Comparison of ENCODE assay signal across 13 mouse cellular contexts in genomic region chr9:106351178-106351577, GRCm38 (mm10). TPM values are rescaled to one million over a fixed set of nuclear protein-coding genes. Genes with fewer than 3 reads are reported as not detected.
DNase-seq lines count a peak whose midpoint lies in the region; ATAC-seq and TF ChIP-seq lines count a peak whose summit lies in the region.
"Had no signal": no experiment of that assay in that cellular context is flagged by ENCODE, and none has a peak within 500 bp of the region (broad histone marks: within the 10 kb centered on the region; RNA-seq: fewer than 3 reads in every experiment).

No protein-coding gene starts in this region.

- peaks cover 0 to 10% of the 10 kb centered on the region in 2 experiments; a peak in 1 of 4 replicates for H3K4me1 ChIP-seq in liver, embryonic 14.5 days (replicated peaks; ENCODE audit: control insufficient read depth in 2 of 2, insufficient read depth in 2 of 2, low read length in 1 of 2)
- H3K4me1 ChIP-seq in liver, embryonic 11.5 days (replicated peaks; ENCODE audit: control insufficient read depth, insufficient read depth, low read length), result peaks cover 23% of the 10 kb centered on the region
- H3K4me1 ChIP-seq in ES-E14 (ENCODE audit: control insufficient read depth in 2 of 2, insufficient read depth in 2 of 2, low read length in 2 of 2, poor library complexity in 1 of 2), result peaks cover 0 to 7% of the 10 kb centered on the region in 2 experiments; a peak in 2 of 4 replicates
- peaks cover 95% of the 10 kb centered on the region for H3K4me1 ChIP-seq in limb, embryonic 10.5 days
- H3K4me1 ChIP-seq: forebrain, embryonic 13.5 days had no signal

- TF ChIP-seq CTCF in liver, embryonic 14.5 days (IDR thresholded peaks at IDR 0.05; ENCODE audit: low read depth), result peak; percentile 44; the same call in 1 of the 2 replicates

- TF ChIP-seq EP300 in liver, embryonic 14.5 days (IDR thresholded peaks at IDR 0.05; ENCODE audit: low read depth), result no peak

- intact Hi-C loops in left cerebral cortex, postnatal 14 days (cut with DNase I), result no loop called here

- no peaks in the 10 kb centered on the region for H3K36me3 ChIP-seq in liver, embryonic 14.5 days (replicated peaks; ENCODE audit: control insufficient read depth, insufficient read depth, low read depth)
- H3K36me3 ChIP-seq in liver, embryonic 11.5 days (ENCODE audit: control insufficient read depth, insufficient read depth, low read length), result no peaks in the 10 kb centered on the region
- no peaks in the 10 kb centered on the region for H3K36me3 ChIP-seq in ES-E14 (ENCODE audit: control insufficient read depth, insufficient read depth, low read length, poor library complexity, severe bottlenecking)
- H3K36me3 ChIP-seq in limb, embryonic 10.5 days, result peaks cover 8% of the 10 kb centered on the region; the same call in 1 of the 2 replicates
- H3K36me3 ChIP-seq: hindbrain, embryonic 12.5 days had no signal

- no peaks in the 10 kb centered on the region for H3K9me3 ChIP-seq in liver, embryonic 14.5 days (ENCODE audit: control insufficient read depth, low read length)
- no peaks in the 10 kb centered on the region for H3K9me3 ChIP-seq in liver, embryonic 11.5 days (ENCODE audit: control insufficient read depth, low read length)
- H3K9me3 ChIP-seq in ES-E14 (ENCODE audit: control insufficient read depth, insufficient read depth, low read depth, low read length), result no peaks in the 10 kb centered on the region
- H3K9me3 ChIP-seq in limb, embryonic 10.5 days (replicated peaks), result no peaks in the 10 kb centered on the region
- H3K9me3 ChIP-seq: forebrain, embryonic 13.5 days; hindbrain, embryonic 12.5 days had no signal

- in situ Hi-C loops in ES-E14 (cut with MboI; ENCODE audit: low sequenced_read_pairs in 2 of 2, unreplicated experiment in 2 of 2), result no loop called here

- peak; percentile 91 for DNase-seq in heart, adult 11 months
- no peak for DNase-seq in heart, adult 8-10 months (ENCODE audit: low spot score)
- DNase-seq in liver, embryonic 14.5 days (ENCODE audit: low read depth in 3 of 3, low spot score in 3 of 3), result no peak
- no peak for DNase-seq in liver, embryonic 11.5 days (ENCODE audit: low spot score)
- DNase-seq in ES-E14 (ENCODE audit: low read depth, low spot score), result no peak
- no peak for DNase-seq in limb, embryonic 10.5 days (ENCODE audit: low spot score)
- DNase-seq in Muller cell, postnatal 12 days (ENCODE audit: inconsistent ontology term), result no peak
- DNase-seq in left cerebral cortex, postnatal 14 days (ENCODE audit: low spot score in 2 of 2), result no peak
- DNase-seq: adrenal gland, postnatal 14 days; cerebellum, adult 9-11 months; midbrain, embryonic 14.5 days had no signal

- H3K27ac ChIP-seq in liver, embryonic 14.5 days, result no peak overlapping the region
- H3K27ac ChIP-seq in liver, embryonic 11.5 days (ENCODE audit: low read depth, low read length), result no peak overlapping the region
- no peak overlapping the region for H3K27ac ChIP-seq in ES-E14 (ENCODE audit: insufficient read depth, low read depth, low read length, poor library complexity, severe bottlenecking)
- peak overlapping the region; percentile 98 for H3K27ac ChIP-seq in limb, embryonic 10.5 days
- H3K27ac ChIP-seq: forebrain, embryonic 13.5 days; hindbrain, embryonic 12.5 days had no signal

- no peaks in the 10 kb centered on the region for H3K27me3 ChIP-seq in liver, embryonic 14.5 days (ENCODE audit: control insufficient read depth, insufficient read depth, low read length)
- H3K27me3 ChIP-seq in liver, embryonic 11.5 days (replicated peaks; ENCODE audit: control insufficient read depth, insufficient read depth, low read length), result no peaks in the 10 kb centered on the region
- H3K27me3 ChIP-seq in limb, embryonic 10.5 days (ENCODE audit: low read depth, poor library complexity, severe bottlenecking), result no peaks in the 10 kb centered on the region
- H3K27me3 ChIP-seq: forebrain, embryonic 13.5 days; hindbrain, embryonic 12.5 days had no signal

- 62% methylated on average over 6 of the region's 6 CpGs for WGBS in liver, embryonic 14.5 days (ENCODE audit: insufficient replicate concordance)
- 63% methylated on average over 6 of the region's 6 CpGs for WGBS in liver, embryonic 11.5 days
- WGBS in limb, embryonic 10.5 days, result 71% methylated on average over 6 of the region's 6 CpGs

- no peak overlapping the region for H3K9ac ChIP-seq in liver, embryonic 14.5 days (replicated peaks)
- no peak overlapping the region for H3K9ac ChIP-seq in liver, embryonic 11.5 days (ENCODE audit: low read depth, low read length)
- H3K9ac ChIP-seq in ES-E14 (ENCODE audit: insufficient read depth, low read depth, low read length, poor library complexity, severe bottlenecking), result peak overlapping the region; percentile 26; the same call in 1 of the 2 replicates
- H3K9ac ChIP-seq: forebrain, embryonic 13.5 days; hindbrain, embryonic 12.5 days had no signal

- H3K4me3 ChIP-seq in liver, embryonic 14.5 days (ENCODE audit: insufficient read depth in 1 of 2, low read depth in 2 of 2, low read length in 2 of 2), result no peak overlapping the region
- no peak overlapping the region for H3K4me3 ChIP-seq in liver, embryonic 11.5 days (ENCODE audit: low read depth, low read length)
- peak overlapping the region; percentile 40 to 51; a peak in 2 of 4 replicates for H3K4me3 ChIP-seq in ES-E14 (ENCODE audit: insufficient read depth in 1 of 2, low read depth in 1 of 2, low read length in 2 of 2, poor library complexity in 1 of 2, severe bottlenecking in 1 of 2)
- H3K4me3 ChIP-seq in limb, embryonic 10.5 days, result no peak overlapping the region
- H3K4me3 ChIP-seq: forebrain, embryonic 13.5 days; hindbrain, embryonic 12.5 days had no signal

- H3K4me2 ChIP-seq in liver, embryonic 14.5 days (ENCODE audit: low read depth), result no peak overlapping the region
- no peak overlapping the region for H3K4me2 ChIP-seq in liver, embryonic 11.5 days
- H3K4me2 ChIP-seq: forebrain, embryonic 13.5 days; hindbrain, embryonic 12.5 days had no signal

- ATAC-seq in liver, embryonic 14.5 days (ENCODE audit: insufficient read depth), result no peak
- ATAC-seq in liver, embryonic 11.5 days (replicated peaks; ENCODE audit: low FRiP score), result no peak
- ATAC-seq: forebrain, embryonic 13.5 days had no signal

TF ChIP-seq in ES-E14, 5 proteins besides CTCF, POLR2A, EP300 and RAD21:
- TF ChIP-seq ZNF384 (IDR thresholded peaks at IDR 0.05; ENCODE audit: low read depth, low read length) (no peak), CHD2 (IDR thresholded peaks at IDR 0.05; ENCODE audit: low read depth, low read length) (no peak), MAFK (IDR thresholded peaks at IDR 0.05; ENCODE audit: insufficient read depth, low read depth, low read length) (no peak), ZC3H11A (IDR thresholded peaks at IDR 0.05; ENCODE audit: borderline replicate concordance, low read depth, low read length) (no peak), HCFC1 (IDR thresholded peaks at IDR 0.05; ENCODE audit: borderline replicate concordance, insufficient read depth, low read length) (no peak)
TF ChIP-seq in ES-E14: peak in this region for 0.

RNA-seq across cellular contexts. Expression of gene Dusp7, which starts 17.3 kb away (rescaled TPM):
- 10 to 100 TPM; 53.4 to 67.0 (median 62.7) TPM for total RNA-seq in heart, adult 8-10 months (2022)
- 8.2 and 10.0 TPM in 2 replicates for polyA plus RNA-seq in liver, embryonic 14.5 days (2012; rRNA removed)
- 4.4 and 4.5 TPM in 2 replicates for polyA plus RNA-seq in liver, embryonic 14.5 days (2014; fragmentation: Nextera tagmentation; extraction: Ambion mirVana)
- polyA plus RNA-seq in liver, embryonic 11.5 days (2014; fragmentation: Nextera tagmentation; extraction: Ambion mirVana), result 17.8 and 18.1 TPM in 2 replicates
- 4.5 and 5.1 TPM in 2 replicates for total RNA-seq in ES-E14 (2012; rRNA removed)
- polyA plus RNA-seq in limb, embryonic 10.5 days (2016; fragmentation: Nextera tagmentation; extraction: Ambion mirVana), result 43.1 and 44.9 TPM in 2 replicates
- total RNA-seq in left cerebral cortex, postnatal 14 days (2021), result 100 to 1,000 TPM in 1 of 2 experiments, 10 to 100 TPM in 1; 95.1 to 102 TPM

Comparison
In these comparisons a context has a peak if more than half of its experiments do, and no peak if none do; other contexts are left out.
1. H3K4me3 ChIP-seq: peak in ES-E14 (2 of 2); none in liver, embryonic 14.5 days (0 of 2), liver, embryonic 11.5 days (single experiment) and limb, embryonic 10.5 days (single experiment).